Mouse (Mus musculus): ENCODE results near the gene Slc35f4. TPM values are rescaled to one million over a fixed set of nuclear protein-coding genes. Genes with fewer than 3 reads are reported as not detected.

Gene Slc35f4
- not detected in 2 replicates for polyA plus RNA-seq (2012; rRNA removed)

DNA sequence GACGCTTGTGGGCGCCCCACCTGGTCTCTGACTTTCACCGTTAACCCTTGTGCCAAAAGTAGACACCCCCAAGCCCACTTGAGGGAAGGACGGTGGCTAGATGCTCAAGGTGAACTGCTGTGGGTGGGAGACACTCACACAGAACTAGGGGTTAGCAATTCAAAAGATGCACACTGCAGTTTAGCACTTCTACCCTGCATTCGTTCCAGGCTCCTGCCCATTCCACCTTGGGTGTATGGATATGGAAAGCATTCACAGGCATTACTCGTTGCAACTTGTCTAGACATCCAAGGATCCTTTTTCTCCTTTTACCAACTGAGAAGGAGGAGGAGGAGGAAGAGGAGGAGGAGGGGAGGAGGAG, at the start of gene Slc35f4:
Gene Slc35f4 (minus strand): TSS at position 116 of the 361 bp plus-strand sequence.
- no peak for DNase-seq (ENCODE audit: low read depth in 1 of 2, low spot score in 2 of 2)
- H3K27ac ChIP-seq (ENCODE audit: insufficient read depth, low read length), result no peak within 1 kb of the TSS
- H3K27me3 ChIP-seq (ENCODE audit: control insufficient read depth, insufficient read depth, low read length), result peaks cover 3% of the 10 kb centered on the region
- H3K4me1 ChIP-seq (ENCODE audit: control insufficient read depth, insufficient read depth, insufficient read length), result no peaks in the 10 kb centered on the region
- H3K36me3 ChIP-seq (ENCODE audit: control insufficient read depth, insufficient read depth, low read length), result no peaks in the 10 kb centered on the region
- no peak within 1 kb of the TSS for H3K4me3 ChIP-seq (ENCODE audit: extremely low read depth, insufficient read depth, insufficient read length)
- TF ChIP-seq CTCF (IDR thresholded peaks at IDR 0.05; ENCODE audit: extremely low read depth, insufficient read depth, insufficient read length, insufficient replicate concordance) (no peak), POLR2A (IDR thresholded peaks at IDR 0.05; ENCODE audit: low read depth, low read length) (no peak)
- WGBS, result 19% methylated on average over 6 of the region's 6 CpGs

DNA sequence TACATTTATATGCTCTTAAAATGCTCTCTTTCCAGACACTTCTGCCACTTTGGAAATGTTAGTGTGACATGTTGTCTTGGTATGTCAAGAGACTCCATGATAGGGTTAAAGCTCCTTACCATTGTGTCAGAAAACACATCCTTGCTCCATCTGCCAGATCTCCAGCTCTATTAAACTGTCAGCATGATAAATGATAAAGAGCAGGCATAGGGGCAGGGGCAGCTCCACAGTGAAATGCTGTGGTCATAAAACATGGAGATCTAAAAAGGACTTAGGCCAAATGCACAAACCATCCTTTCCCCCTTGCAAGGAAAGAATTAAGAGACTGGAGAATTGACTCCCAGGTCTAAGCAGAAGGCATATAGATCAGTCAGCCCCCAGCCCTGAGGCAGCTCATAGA, 42.5 kb upstream of the Slc35f4 start:
- no peak overlapping the region for H3K27ac ChIP-seq (ENCODE audit: insufficient read depth, low read length)
- H3K4me1 ChIP-seq (ENCODE audit: control insufficient read depth, insufficient read depth, insufficient read length), result no peaks in the 10 kb centered on the region
- TF ChIP-seq CTCF (IDR thresholded peaks at IDR 0.05; ENCODE audit: extremely low read depth, insufficient read depth, insufficient read length, insufficient replicate concordance) (no peak), POLR2A (IDR thresholded peaks at IDR 0.05; ENCODE audit: low read depth, low read length) (no peak)
- H3K4me3 ChIP-seq (ENCODE audit: extremely low read depth, insufficient read depth, insufficient read length), result no peak overlapping the region
- no peaks in the 10 kb centered on the region for H3K36me3 ChIP-seq (ENCODE audit: control insufficient read depth, insufficient read depth, low read length)
- no peaks in the 10 kb centered on the region for H3K27me3 ChIP-seq (ENCODE audit: control insufficient read depth, insufficient read depth, low read length)
- DNase-seq (ENCODE audit: low read depth in 1 of 2, low spot score in 2 of 2), result no peak

DNA sequence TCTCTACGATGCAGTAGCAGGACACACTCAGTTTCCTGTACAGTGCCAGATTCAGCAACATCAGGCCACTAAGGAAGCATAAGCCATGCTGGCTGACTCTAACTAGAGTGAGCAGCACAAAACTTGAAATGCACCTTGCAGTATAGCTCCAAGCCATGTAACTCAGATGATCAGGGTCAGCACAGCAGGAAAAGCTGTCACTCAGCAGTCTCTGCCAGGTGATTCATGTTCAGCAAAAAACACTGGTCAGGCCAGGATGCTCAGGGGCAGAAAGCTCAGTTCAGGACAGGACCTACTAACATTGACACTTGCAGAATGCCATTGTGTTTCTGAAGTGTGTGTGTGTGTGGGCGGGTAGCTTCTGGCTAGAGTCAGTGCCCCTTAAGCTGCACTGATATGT, 34.9 kb upstream of the Slc35f4 start:
- DNase-seq (ENCODE audit: low read depth in 1 of 2, low spot score in 2 of 2), result no peak
- TF ChIP-seq POLR2A (IDR thresholded peaks at IDR 0.05; ENCODE audit: low read depth, low read length), result no peak
- no peaks in the 10 kb centered on the region for H3K4me1 ChIP-seq (ENCODE audit: control insufficient read depth, insufficient read depth, insufficient read length)
- no peaks in the 10 kb centered on the region for H3K27me3 ChIP-seq (ENCODE audit: control insufficient read depth, insufficient read depth, low read length)
- H3K27ac ChIP-seq (ENCODE audit: insufficient read depth, low read length), result no peak overlapping the region
- no peak overlapping the region for H3K4me3 ChIP-seq (ENCODE audit: extremely low read depth, insufficient read depth, insufficient read length)
- 71% methylated on average over 2 of the region's 2 CpGs for WGBS
- H3K36me3 ChIP-seq (ENCODE audit: control insufficient read depth, insufficient read depth, low read length), result no peaks in the 10 kb centered on the region

DNA sequence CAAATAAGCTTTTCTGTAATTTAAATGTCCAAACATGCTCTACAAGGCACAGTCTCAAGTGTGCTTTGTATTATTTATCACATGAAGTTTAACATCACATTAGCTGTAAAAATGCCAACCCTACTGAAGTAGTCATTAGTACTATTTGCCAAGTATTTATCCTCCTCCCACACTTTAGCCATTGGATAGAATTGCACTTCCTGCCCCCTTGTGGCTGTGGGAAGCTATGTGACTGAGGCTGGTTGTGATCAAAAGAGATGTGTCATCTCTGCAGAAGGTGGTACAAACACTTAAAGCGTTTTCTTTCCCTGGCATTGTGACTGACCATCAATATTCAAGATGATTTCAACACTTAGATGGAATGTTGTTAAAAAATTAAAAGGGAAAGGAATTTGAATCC, 14.3 kb upstream of the Slc35f4 start:
- Histone ChIP-seq H3K27ac (ENCODE audit: insufficient read depth, low read length) (no peak overlapping the region), H3K4me3 (ENCODE audit: extremely low read depth, insufficient read depth, insufficient read length) (no peak overlapping the region), H3K4me1 (ENCODE audit: control insufficient read depth, insufficient read depth, insufficient read length) (no peaks in the 10 kb centered on the region), H3K36me3 (ENCODE audit: control insufficient read depth, insufficient read depth, low read length) (no peaks in the 10 kb centered on the region), H3K27me3 (ENCODE audit: control insufficient read depth, insufficient read depth, low read length) (no peaks in the 10 kb centered on the region)
- DNase-seq (ENCODE audit: low read depth in 1 of 2, low spot score in 2 of 2), result no peak
- WGBS, result 41% methylated on average over 1 of the region's 1 CpGs
- TF ChIP-seq CTCF (IDR thresholded peaks at IDR 0.05; ENCODE audit: extremely low read depth, insufficient read depth, insufficient read length, insufficient replicate concordance) (no peak), POLR2A (IDR thresholded peaks at IDR 0.05; ENCODE audit: low read depth, low read length) (no peak)

DNA sequence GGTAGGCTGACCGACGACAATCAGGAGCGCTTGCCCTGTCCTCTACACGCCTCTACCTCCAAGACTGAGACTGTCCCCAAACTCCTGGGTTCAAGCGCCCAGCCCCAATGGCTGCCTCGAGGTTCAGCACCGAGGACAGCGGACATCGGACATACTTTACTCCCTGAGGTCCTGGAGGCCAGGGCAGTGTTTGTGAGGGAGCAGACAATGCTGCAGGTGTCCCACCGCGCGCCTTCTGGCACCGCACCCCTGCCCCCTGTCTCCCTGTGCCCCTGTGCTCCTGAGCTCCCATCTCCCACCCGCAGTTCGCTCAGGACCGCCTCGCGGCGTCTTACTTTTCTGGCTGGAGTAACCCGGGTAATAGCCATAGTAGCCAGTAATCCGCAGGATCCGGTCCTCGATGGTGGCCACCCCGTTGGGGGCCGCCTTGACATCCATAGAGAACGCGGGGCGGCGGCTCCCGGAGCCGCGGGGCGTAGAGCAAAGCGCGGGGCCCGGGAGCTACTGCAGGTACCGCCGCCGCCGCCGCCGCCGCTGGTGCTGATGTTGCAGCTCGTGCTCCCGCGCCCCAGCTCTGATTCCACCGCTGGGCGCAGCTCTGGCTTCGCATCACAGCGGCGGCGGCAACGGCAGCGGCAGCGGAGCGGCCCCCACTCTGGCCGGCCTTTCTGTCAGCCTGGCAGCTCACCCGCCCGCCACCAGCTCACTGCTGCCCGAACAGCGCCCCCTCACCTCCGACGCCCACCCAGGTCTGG, 493 bp downstream of the Slc35f4 start:
- H3K4me1 ChIP-seq (ENCODE audit: control insufficient read depth, insufficient read depth, insufficient read length), result no peaks in the 10 kb centered on the region
- TF ChIP-seq CTCF (IDR thresholded peaks at IDR 0.05; ENCODE audit: extremely low read depth, insufficient read depth, insufficient read length, insufficient replicate concordance), result no peak
- no peak for TF ChIP-seq POLR2A (IDR thresholded peaks at IDR 0.05; ENCODE audit: low read depth, low read length)
- H3K4me3 ChIP-seq (ENCODE audit: extremely low read depth, insufficient read depth, insufficient read length), result no peak overlapping the region
- no peaks in the 10 kb centered on the region for H3K36me3 ChIP-seq (ENCODE audit: control insufficient read depth, insufficient read depth, low read length)
- WGBS, result 9% methylated on average over 63 of the region's 63 CpGs
- no peak for DNase-seq (ENCODE audit: low read depth in 1 of 2, low spot score in 2 of 2)
- H3K27me3 ChIP-seq (ENCODE audit: control insufficient read depth, insufficient read depth, low read length), result peaks cover 3% of the 10 kb centered on the region
- H3K27ac ChIP-seq (ENCODE audit: insufficient read depth, low read length), result no peak overlapping the region

DNA sequence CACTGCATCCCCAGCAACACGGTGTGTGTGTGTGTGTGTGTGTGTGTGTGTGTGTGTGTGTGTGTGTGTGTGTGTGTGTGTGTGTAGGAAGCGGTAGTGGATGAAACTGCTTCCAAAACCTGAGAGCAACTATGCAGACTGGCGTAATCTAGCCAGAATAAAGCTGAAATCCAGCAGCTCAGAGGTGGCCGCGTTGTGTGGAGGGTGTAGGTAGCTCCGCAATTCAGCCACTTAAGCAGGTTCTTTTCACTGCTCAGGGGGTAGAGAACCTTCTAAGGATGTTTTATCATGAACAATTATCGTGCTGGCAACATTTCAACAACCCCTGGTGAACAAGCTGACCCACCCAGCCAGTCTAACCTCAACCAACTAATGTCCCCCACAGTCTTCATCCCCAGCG, 1.2 kb downstream of the Slc35f4 start:
- no peak for DNase-seq (ENCODE audit: low read depth in 1 of 2, low spot score in 2 of 2)
- H3K27me3 ChIP-seq (ENCODE audit: control insufficient read depth, insufficient read depth, low read length), result peaks cover 3% of the 10 kb centered on the region
- no peaks in the 10 kb centered on the region for H3K4me1 ChIP-seq (ENCODE audit: control insufficient read depth, insufficient read depth, insufficient read length)
- H3K4me3 ChIP-seq (ENCODE audit: extremely low read depth, insufficient read depth, insufficient read length), result no peak overlapping the region
- TF ChIP-seq CTCF (IDR thresholded peaks at IDR 0.05; ENCODE audit: extremely low read depth, insufficient read depth, insufficient read length, insufficient replicate concordance) (no peak), POLR2A (IDR thresholded peaks at IDR 0.05; ENCODE audit: low read depth, low read length) (no peak)
- H3K36me3 ChIP-seq (ENCODE audit: control insufficient read depth, insufficient read depth, low read length), result no peaks in the 10 kb centered on the region
- H3K27ac ChIP-seq (ENCODE audit: insufficient read depth, low read length), result no peak overlapping the region
- 72% methylated on average over 8 of the region's 8 CpGs for WGBS

DNA sequence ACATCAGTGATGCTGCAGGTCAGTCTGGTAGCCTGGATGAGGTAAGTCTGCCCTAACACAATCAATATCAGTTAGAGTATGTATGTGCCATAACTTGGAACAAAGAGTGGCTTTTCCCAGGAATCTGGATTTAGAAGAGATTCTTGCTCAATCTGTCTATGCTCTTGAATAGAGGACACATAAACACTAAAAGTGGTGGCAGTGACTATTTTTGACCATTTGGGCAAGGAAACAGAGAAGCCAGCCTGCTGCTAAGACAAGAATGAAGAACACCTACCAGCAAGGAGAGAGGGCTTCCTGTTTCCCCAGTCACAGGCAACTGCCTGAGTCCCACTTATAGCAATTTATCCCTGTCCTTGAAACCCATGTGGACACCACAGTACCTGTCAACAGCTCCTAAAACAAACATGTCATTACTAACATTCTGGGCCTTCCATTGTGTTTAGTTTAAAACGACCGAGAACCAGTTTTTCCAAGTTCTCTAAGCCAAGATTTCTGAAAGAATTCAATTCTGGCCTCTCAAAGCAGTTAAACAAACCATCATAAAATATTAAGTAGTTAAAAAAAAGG, 10.7 kb downstream of the Slc35f4 start:
- no peak for DNase-seq (ENCODE audit: low read depth in 1 of 2, low spot score in 2 of 2)
- H3K36me3 ChIP-seq (ENCODE audit: control insufficient read depth, insufficient read depth, low read length), result no peaks in the 10 kb centered on the region
- TF ChIP-seq CTCF (IDR thresholded peaks at IDR 0.05; ENCODE audit: extremely low read depth, insufficient read depth, insufficient read length, insufficient replicate concordance) (no peak), POLR2A (IDR thresholded peaks at IDR 0.05; ENCODE audit: low read depth, low read length) (no peak)
- H3K27ac ChIP-seq (ENCODE audit: insufficient read depth, low read length), result no peak overlapping the region
- WGBS, result 71% methylated on average over 2 of the region's 2 CpGs
- H3K4me3 ChIP-seq (ENCODE audit: extremely low read depth, insufficient read depth, insufficient read length), result no peak overlapping the region
- no peaks in the 10 kb centered on the region for H3K4me1 ChIP-seq (ENCODE audit: control insufficient read depth, insufficient read depth, insufficient read length)
- no peaks in the 10 kb centered on the region for H3K27me3 ChIP-seq (ENCODE audit: control insufficient read depth, insufficient read depth, low read length)

Measured in spleen, adult 2 months (tissue).